Mouse (Mus musculus) thymus, postnatal 14 days (tissue): ENCODE results near the gene Nr1h4.

Source experiments
- DNase-seq: peaks from one replicate; pipeline ENCODE4 v3.0.0; 2021

Nr1h4 gene

GRCm38 (mm10) chr10:89520381-89520780, 13.0 kb downstream of the Nr1h4 start:
- no peak for DNase-seq

- DNase-seq, result no peak
Observed at GRCm38 (mm10) chr10:89519226-89519625, 14.2 kb downstream of the Nr1h4 start.

GRCm38 (mm10) chr10:89518365-89518764, 15.0 kb downstream of the Nr1h4 start:
- no peak for DNase-seq

- DNase-seq, result no peak
Observed at GRCm38 (mm10) chr10:89515813-89516212, 17.6 kb downstream of the Nr1h4 start.

GRCm38 (mm10) chr10:89512562-89512961, 20.8 kb downstream of the Nr1h4 start:
- no peak for DNase-seq

- DNase-seq, result no peak
Observed at GRCm38 (mm10) chr10:89510547-89510946, 22.8 kb downstream of the Nr1h4 start.

GRCm38 (mm10) chr10:89508567-89508966, 24.8 kb downstream of the Nr1h4 start:
- DNase-seq, result no peak

- DNase-seq, result no peak
Observed at GRCm38 (mm10) chr10:89506479-89506878, 26.9 kb downstream of the Nr1h4 start.

GRCm38 (mm10) chr10:89505592-89505955, 27.8 kb downstream of the Nr1h4 start:
- DNase-seq, result no peak

GRCm38 (mm10) chr10:89504952-89505591, 28.3 kb downstream of the Nr1h4 start:
- no peak for DNase-seq

- no peak for DNase-seq
Observed at GRCm38 (mm10) chr10:89502986-89503560, 30.3 kb downstream of the Nr1h4 start.

GRCm38 (mm10) chr10:89501902-89502301, 31.5 kb downstream of the Nr1h4 start:
- no peak for DNase-seq

- DNase-seq, result no peak
Observed at GRCm38 (mm10) chr10:89495537-89495936, 37.8 kb downstream of the Nr1h4 start.

- DNase-seq, result no peak
Observed at GRCm38 (mm10) chr10:89491321-89491720, 42.1 kb downstream of the Nr1h4 start.

GRCm38 (mm10) chr10:89490250-89490649, 43.1 kb downstream of the Nr1h4 start:
- DNase-seq, result no peak

GRCm38 (mm10) chr10:89489459-89489858, 43.9 kb downstream of the Nr1h4 start:
- DNase-seq, result peak; percentile 13

GRCm38 (mm10) chr10:89486995-89487742, 46.2 kb downstream of the Nr1h4 start:
- no peak for DNase-seq

- DNase-seq, result no peak
Observed at GRCm38 (mm10) chr10:89484907-89485306, 48.5 kb downstream of the Nr1h4 start.

- no peak for DNase-seq
Observed at GRCm38 (mm10) chr10:89483812-89484602, 49.4 kb downstream of the Nr1h4 start.

- DNase-seq, result no peak
Observed at GRCm38 (mm10) chr10:89483113-89483512, 50.3 kb downstream of the Nr1h4 start.

- no peak for DNase-seq
Observed at GRCm38 (mm10) chr10:89482142-89482681, 51.2 kb downstream of the Nr1h4 start.

- DNase-seq, result no peak
Observed at GRCm38 (mm10) chr10:89481638-89482037, 51.7 kb downstream of the Nr1h4 start.

GRCm38 (mm10) chr10:89478766-89479165, 54.6 kb downstream of the Nr1h4 start:
- no peak for DNase-seq
